Mouse (Mus musculus) right cerebral cortex, postnatal 36 days (tissue): Measurements from ENCODE around the gene Mad2l2.

Experiments
- DNase-seq, 2 experiments: peaks; one replicate each; pipeline ENCODE4 v3.0.0; 2022; ENCODE audit warnings: low spot score in 2 of 2, mixed read lengths in 1 of 2

The Mad2l2 gene

DNA sequence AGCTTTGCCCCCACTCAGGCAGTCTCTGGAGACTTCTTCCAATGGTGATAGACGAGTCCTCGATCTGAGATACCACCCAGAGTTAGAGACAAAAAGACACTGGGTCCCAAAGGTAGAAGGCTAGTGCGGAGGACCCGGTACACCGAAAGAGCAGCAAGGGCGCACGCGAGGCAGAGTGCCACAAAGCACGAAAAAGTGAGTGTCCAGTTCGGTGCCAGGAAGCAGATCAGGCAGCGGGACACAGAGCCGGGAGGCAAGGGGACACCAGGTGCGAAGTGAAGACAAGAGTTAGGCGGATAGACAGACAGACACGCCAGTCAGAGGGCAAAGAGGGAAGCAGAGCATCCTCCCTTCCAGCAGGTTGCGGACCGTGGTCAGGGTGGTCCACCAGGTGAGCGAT lies at the start of gene Mad2l2:
Gene Mad2l2, plus strand, starts transcription at position 252 of the 400 bp plus-strand sequence.
- DNase-seq = no peak

DNA sequence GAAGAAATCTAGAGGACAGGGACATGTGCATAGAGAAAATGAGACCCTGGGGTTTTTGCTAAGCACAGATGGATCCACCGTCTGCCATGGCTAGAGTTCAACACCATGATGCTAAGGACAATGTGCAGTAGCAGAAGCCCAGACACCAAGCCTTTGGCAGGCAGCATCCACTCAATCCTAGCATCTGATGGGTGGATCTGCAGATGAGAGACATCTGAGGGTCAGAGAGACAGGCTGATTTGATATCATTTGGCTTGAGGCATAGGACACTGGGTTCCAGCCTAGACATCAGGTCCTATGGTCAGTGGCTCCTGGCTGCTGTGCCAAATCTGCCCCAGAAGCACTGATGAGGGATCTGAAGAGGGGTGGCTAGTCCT lies 49.6 kb upstream of the Mad2l2 start:
- no peak for DNase-seq

DNA sequence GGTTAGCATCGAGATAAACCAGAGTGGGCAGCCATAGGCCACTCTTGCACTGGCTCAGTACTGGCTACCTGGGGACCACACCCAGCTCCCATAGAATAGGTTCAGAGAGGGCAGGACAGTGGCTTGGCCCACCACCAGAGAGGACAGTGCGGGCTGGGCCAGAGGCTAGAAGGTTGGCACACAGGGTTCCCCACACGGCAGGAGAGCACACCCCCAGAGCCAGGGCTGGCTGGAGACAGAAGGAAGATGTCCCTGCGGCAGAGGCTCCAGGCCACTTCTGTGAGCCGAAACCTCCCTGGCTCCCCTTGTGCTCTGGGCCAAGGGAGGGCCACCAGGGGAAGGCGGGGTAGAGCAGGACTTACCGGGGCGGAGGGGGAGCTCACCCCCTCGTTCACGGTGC lies 49.0 kb upstream of the Mad2l2 start:
- no peak for DNase-seq

DNA sequence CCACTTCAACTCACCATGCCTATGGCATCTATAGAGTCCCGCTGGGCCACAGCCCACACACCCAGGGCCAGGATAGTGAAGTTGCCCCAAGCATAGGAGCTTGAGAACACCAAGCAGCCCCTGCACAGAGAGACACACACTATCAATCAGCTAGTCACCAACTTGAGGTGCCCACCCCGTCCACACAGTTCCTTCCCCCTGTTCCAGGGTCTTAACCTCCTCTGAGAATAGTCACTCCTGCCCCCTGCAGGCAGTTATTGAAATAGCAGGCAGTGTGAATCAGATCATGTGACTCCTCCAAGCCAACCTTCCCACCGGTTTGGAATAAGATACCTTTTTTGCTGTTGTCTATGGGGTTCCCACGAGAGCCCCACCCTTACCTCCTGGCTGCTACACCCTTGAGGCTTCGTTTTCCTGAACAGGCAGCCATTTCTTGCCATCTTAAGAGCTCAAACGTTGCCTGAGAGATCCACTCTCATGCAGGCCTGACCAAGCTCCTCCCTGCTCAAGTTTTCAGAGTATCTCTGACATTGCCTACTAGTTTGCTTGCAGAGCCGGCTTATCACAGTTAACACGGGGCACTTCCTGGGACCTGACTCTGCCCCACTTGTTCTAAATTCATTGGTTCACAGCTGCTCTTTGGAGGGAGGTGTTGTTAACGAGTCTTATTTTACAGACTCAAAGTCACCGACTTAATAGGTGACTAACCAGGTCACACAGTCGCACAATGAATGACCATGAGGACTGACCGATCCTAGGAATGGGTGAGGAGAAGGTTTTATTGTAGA lies 47.7 kb upstream of the Mad2l2 start:
- DNase-seq = no peak

DNA sequence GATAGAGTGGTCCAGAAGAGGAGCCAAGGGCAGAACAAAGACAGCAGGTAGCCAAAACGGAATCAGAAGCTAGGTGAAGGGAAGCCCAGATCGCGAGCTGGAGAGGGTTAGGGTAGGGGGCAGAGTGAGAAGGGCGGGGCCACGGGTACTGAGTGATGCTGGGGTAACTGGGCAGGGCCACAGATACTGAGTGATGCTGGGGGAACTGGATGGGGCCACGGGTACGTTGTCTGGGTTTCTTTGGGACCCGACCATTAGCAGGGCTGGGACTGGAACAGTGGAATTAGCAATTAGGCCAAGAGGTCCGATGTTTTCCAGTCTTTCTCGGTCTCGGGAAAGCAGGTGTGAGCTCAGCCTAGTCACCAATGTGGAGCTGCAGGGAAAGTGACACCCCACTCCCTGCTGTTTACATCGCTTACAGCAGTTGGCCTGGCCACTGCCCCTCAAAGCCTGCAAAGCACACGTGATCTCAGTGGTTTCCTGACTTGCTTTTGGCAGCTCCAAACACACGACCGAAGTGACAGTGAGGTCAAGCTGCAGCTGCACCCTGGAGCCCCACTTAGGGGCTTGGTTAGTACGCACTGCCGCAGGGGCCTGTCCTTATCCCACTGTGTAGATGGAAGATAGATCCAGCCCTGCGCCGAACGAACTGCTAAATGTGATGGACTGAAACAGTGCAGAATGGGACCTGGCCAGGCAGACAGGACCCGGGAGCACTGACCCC lies 46.8 kb upstream of the Mad2l2 start:
- DNase-seq = no peak

DNA sequence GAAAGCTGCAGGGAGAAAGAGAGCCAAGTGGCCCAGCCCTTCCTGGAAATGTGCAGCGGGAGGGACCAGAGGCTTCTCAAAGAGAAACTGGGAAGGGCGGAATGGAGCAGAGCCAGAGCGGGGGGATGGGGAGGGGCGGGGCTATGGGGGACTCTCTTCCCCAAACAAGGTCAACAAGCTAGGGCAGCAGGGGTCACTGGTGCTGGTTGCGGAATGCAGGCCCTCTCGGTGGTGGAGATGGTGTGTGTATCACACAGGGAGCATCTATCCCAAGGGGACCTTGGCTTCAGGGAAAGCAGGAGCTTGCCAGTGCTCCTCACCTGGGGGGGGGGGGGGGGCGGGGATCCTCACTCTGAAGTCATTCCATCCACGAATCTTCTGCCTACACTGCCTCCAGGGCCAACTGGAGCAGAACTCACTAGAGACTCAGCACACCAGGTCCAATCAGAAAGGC lies 45.9 kb upstream of the Mad2l2 start:
- no peak for DNase-seq

DNA sequence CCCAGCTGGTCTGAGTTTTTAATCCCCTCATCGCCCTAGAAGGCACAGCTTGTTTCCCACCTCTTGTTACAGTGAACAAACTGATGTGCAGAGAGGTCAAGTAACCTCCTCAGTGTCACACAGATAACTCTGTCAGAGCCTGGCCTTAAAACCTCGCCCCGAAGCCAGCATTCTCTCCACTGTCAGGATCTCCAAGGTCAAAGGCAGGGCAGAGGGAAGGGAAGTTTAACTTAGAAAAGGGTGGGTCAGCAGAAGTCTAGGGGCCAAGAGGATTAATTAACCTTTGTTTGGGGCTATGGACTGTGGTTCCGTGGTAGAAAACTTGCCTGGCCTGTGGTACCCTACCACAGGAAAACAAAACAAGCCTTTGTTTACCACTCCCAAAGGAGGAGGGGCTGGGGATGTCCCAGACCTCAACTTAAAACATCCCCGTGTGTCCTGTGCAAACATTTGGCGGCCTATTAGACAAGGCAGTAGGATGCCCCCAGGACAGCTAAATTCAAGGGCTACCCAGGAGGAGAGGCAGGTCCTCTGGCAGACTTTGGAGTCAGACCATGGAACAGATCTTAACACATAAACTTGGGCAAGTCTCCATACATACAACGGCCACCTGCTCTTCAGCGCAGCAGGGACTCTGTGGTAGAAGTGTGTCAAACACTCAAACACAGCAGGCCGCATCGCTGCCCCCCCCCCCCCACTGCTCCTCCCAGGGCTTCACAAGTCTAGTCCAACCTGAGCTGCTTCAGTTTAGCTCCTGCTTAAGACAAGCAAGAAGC lies 44.9 kb upstream of the Mad2l2 start:
- no peak for DNase-seq

DNA sequence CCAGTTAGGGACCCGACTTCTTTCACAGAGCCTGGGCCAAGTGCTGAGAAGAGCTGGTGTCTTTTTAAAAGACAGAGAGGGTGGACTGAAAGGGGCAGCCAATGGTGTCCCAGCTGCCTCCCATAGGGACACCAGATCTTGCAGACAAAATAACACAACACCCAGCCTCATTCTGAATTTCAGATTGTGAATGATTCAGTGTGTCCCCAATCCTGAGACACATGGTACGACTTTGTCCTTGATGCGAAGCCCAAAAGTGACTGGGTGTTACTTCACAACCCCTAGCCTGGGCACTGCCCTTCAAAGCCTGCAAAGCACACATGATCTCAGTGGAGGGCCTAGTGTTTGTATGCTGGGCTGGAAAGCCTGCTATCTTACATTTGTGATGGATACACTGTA lies 44.3 kb upstream of the Mad2l2 start:
- no peak for DNase-seq

DNA sequence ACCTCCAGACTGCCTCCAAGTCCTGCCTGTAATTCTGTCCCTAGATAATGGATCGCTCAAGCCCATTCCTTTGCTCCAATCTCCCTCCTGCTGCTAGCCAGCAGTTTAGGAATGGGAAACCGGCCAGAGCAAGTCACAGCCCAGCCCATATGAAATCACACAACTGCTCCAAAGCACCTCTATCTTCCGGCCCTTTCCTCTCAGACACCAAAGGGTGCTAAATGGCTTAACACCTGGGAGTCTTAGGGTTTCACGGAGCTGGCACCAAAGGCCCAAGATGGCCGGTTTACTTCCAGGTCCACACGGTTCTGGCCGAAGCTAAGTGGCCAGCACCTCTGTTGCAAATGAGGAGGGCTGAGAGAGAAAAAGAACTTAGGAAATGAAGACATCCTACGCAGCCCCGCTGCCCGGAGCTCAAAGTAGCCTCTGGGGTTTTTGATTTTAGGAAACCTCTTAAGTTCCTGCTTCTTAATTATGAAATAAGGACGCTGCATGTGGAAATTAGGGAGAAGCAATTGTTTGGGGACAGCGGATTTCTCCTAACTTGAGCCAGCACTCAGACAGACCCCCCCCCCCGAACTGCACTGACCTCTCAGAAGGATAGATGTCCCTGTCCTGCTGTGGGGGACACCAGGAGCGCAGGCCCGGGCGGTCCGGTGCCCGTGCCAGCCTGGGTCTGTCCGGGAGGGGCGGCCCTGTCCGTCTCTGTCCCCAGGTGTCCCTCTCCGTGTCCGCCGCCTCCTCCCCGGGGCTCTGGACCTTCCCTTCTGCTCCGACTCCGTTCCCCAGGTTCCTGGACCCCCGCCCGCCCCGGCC lies 42.9 kb upstream of the Mad2l2 start:
- DNase-seq = no peak

DNA sequence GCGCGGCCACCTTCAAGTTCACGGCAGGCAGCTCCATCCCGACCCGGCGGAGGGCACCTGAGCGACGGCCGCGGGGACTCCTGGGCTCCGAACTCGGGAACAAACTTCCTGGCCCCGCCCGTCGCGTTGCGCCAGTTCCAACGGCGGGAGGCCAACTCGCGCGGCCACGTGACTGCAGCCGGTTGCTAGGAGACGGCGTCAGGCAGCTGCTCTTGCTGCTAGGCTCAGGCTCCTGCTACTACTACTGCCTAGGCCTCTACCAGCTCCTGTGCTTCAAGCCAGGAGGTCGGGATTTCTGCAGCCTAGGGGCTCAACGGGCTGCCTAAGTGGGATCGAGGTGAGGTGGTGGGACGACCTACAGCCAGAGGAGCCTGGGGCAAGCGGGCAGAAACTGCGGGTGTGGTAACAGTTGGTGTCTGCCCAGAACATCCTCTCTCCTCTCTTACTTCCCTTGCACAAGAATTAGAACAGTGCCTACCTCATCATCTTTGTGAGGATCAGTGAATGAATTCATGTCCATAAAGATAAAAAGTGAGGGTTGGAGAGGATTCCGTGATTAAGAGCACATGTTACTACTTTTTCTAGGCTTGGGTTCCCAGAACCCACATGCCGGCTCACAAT lies 42.2 kb upstream of the Mad2l2 start, which contains the start of gene Agtrap:
Gene Agtrap, minus strand, starts transcription at position 125 of the 621 bp plus-strand sequence.
- peak; percentile 89 to 93 for DNase-seq

DNA sequence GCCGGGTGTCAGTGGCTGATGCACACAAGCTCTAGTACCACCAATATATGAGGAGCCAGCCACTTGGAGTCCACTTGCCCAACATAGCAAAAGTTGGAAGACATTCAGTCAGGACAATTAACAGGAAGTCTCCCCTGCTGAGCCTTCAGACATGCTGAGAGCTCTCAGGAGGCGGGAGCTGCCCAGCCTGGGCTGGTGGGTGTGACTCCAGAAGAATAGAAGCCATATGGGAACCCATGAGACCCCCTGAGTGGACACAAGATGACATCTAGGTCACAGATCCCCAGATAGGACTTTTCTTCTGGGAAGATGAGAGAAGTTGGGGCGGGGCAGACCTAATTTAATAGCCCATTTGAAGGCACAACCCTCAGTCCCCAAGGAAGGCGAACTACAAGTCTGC lies 41.0 kb upstream of the Mad2l2 start:
- no peak for DNase-seq

DNA sequence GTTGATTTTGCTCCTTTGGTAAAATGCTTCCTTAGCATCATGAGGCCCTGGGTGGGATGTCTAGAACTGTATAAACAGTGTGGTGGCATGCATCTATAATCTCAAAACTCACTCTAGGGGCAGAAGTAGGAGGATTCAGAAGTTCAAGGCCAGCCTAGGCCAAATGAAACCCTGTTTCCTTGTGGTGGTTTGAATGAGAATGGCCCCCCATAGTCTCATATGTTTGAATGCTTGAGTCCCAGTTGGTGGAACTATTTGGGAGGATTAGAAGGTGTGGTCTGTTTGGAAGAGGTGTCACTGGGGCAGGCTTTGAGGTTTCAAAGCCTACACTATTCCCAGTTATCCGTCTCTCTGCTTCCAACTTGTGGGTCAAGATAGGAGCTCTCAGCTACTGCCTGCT lies 39.0 kb upstream of the Mad2l2 start:
- DNase-seq = no peak

DNA sequence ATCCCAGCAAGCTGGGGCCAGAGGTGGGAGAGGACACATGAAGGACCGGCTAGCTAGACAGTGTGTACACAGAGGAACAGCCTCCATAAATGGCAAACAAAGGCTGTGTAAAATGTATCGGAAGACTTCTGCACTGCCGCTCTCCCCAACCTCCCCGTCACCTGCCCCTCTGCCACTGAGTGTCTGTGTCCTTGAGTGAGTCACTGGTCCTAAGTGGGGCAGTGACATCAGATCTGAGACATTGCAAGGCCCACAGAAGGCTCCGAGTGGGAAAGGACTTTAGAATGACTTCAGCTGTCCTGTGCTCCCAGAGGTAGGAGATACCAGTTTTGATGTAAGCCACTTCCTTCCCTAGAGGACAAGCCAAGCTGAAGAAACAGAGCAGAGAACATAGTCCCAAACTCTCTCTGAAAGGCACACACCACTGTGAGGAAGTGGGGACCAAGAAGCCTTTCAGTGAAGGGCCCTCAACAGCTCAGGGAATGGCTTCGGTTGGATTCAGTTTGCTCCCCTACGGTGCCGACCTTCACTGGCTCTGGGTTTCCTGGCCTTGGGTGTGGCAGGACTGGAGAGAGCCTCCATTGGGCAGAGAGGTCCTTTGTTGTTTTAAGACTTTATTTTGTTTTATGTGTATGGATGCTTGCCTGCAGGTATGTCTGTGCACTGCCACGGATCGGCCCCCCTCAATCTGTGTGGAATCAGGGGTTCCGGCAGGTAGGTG lies 37.5 kb upstream of the Mad2l2 start:
- no peak for DNase-seq

DNA sequence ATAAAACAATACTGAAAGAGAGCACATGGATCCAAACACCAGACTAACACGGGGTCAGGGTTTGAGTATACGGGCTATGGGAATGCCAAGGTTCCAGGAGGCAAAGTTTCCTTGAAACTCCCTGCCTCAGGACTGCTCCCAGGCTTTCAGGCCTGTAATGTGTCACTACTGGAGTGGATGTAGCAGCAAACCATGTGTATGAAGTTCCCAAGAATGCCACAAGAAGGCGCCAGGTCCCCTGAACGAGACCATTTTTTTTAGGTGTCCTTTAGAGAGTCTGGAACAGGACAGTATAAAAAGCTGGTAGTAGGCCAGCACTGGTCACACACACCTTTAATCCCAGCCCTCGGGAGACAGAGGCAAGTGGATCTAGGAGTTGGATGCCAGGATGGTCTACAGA lies 36.0 kb upstream of the Mad2l2 start:
- DNase-seq = no peak

DNA sequence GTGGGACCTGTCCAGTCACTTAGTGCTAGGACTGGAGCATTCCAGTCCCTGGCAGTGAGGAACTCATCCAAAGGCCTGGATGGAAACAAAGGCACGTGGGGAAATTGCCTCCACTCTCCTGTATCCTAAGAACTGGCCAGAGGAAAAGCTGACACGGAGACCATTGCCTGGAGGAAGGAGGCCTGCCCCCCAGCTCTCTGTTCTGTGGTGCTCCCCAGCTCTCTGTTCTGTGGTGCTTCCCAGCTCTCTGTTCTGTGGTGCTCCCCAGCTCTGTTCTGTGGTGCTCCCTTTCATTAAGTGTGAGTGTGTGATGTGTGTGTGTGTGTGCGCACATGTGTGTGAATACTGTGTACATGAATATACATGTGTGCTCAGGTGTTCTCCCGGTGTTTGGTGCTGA lies 35.1 kb upstream of the Mad2l2 start:
- DNase-seq = no peak

DNA sequence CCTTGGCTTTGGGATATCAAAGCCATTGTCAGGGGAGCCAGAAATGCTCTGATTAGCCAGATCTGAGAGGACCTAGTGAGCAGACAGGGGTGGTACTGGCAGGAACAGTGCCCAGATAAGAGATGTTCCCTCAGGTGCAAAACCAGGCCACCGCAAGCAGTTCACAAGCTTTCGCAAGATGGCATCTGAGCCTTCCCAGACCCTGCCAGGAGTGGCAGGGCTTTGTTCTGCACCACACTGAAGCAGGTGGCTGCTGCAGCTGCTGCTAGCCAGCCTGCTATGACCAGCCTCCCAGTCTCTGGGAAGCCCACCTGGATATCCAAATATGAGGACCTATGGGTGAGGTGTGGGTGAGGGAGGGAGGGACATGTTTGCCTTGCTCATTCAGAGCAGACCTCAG lies 32.2 kb upstream of the Mad2l2 start:
- no peak for DNase-seq

DNA sequence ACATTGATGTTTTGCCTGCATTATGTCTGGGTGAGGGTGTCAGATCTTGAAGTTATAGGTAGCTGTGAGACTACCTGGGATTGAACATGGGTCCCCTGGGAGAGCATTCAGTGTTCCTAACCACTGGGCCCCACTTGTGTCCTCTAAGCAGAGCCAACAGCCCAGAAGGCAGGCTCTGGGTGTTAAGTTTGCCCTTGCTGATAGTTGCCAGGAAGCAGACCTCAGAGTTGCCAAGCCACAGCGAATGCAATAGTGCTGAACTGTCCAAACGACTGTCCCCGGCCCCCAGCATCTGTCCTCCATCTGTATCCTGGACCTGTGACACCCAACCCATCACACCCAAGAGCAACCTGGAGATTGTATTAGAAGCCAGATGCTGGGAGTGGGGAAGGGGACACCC lies 31.5 kb upstream of the Mad2l2 start:
- DNase-seq = no peak

DNA sequence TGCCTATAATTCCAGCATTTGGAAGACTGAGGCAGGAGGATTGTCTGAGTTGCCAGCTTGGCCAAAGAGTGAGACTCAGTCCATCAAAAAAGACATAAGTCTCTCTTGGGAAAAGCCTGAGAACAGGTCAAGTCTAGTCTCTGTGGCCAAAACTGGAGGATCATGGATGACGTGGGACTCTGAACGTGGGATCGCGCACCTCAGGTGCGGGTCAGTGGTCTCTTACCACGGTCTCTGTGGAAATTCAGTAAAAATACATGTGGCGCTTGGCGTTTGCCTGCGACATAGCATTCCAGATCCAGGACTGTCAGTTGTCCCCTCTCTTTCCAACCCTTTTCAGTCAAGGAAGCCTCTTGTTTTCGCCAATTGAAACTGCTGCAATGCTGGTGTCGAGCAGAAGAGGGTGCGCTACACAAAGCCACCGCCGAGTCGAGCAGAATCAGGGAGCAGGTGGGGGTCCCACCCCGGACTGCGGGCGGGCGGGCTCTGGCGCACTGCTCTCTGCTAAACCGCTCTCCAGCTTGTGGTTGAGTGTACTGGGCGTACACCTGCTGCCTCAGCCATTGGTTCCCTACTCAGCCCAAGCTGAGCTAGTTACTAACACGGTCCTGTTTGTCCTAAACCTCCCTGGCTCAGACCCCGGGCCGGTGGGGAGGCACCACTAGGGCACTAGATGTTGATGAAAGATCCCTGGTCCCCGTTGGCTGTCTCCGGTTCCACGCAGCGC lies 28.2 kb upstream of the Mad2l2 start:
- DNase-seq = peak; percentile 23 to 49

DNA sequence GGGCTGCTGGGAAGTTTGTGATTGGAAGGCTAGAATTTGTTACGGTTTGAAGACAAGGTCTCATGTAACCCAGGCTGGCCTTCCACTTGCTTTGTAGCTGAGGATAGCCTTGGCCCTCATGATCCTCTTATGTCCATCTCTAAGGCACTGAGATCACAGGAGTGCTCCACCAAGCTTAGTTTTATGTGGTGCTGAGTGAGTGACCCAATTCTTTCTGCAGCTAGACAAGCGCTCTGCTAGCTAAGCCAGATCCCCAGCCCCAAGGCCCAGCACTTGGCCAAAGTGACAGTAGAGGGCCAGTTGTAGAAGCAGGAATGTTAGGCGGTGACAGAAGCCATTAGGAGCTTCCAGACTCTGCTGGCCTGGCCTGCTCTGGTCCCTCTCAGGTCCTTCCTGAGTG lies 26.0 kb upstream of the Mad2l2 start:
- no peak for DNase-seq
